Mouse (Mus musculus): Measurements from ENCODE around the gene Ano9. TPM values are rescaled to one million over a fixed set of nuclear protein-coding genes. Genes with fewer than 3 reads are reported as not detected.

Ano9 gene
- polyA plus RNA-seq, 2 experiments = 4.3 to 8.0 TPM

GRCm38 (mm10) chr7:141103161-141103560 is 14.4 kb downstream of the Ano9 start:
- WGBS = 65% methylated on average over 3 of the region's 3 CpGs
- TF ChIP-seq POLR2A (IDR thresholded peaks at IDR 0.05; ENCODE audit: borderline replicate concordance, extremely low read depth, insufficient read depth, insufficient read length) = no peak
- no peak for ATAC-seq (ENCODE audit: low FRiP score, low read depth)
- Histone ChIP-seq H3K36me3 (ENCODE audit: control insufficient read depth, insufficient read depth, low read length) (no peaks in the 10 kb centered on the region), H3K27me3 (ENCODE audit: control insufficient read depth, insufficient read depth, low read length) (peaks cover 31% of the 10 kb centered on the region; the same call in 1 of the 2 replicates), H3K4me1 (ENCODE audit: control insufficient read depth, insufficient read depth, low read length) (no peaks in the 10 kb centered on the region), H3K4me2 (replicated peaks; ENCODE audit: low read depth, low read length, severe bottlenecking) (no peak overlapping the region), H3K27ac (replicated peaks; ENCODE audit: low read depth, low read length) (no peak overlapping the region), H3K4me3 (replicated peaks; ENCODE audit: low read length) (no peak overlapping the region), H3K9me3 (ENCODE audit: control insufficient read depth, low read length) (no peaks in the 10 kb centered on the region), H3K9ac (ENCODE audit: low read depth, low read length, severe bottlenecking) (no peak overlapping the region)
- no peak for DNase-seq (ENCODE audit: low spot score)

- H3K4me3 ChIP-seq (replicated peaks; ENCODE audit: low read length) = peak within 1 kb of the TSS; percentile 38
- TF ChIP-seq POLR2A (IDR thresholded peaks at IDR 0.05; ENCODE audit: borderline replicate concordance, extremely low read depth, insufficient read depth, insufficient read length) = no peak
- no peak for DNase-seq (ENCODE audit: low spot score)
- H3K9me3 ChIP-seq (ENCODE audit: control insufficient read depth, low read length) = no peaks in the 10 kb centered on the region
- peak within 1 kb of the TSS; percentile 40 for H3K9ac ChIP-seq (ENCODE audit: low read depth, low read length, severe bottlenecking)
- no peaks in the 10 kb centered on the region for H3K4me1 ChIP-seq (ENCODE audit: control insufficient read depth, insufficient read depth, low read length)
- peaks cover 31% of the 10 kb centered on the region; the same call in 1 of the 2 replicates for H3K27me3 ChIP-seq (ENCODE audit: control insufficient read depth, insufficient read depth, low read length)
- WGBS = under 1% methylated on average over 55 of the region's 56 CpGs
- no peaks in the 10 kb centered on the region for H3K36me3 ChIP-seq (ENCODE audit: control insufficient read depth, insufficient read depth, low read length)
- no peak within 1 kb of the TSS for H3K27ac ChIP-seq (replicated peaks; ENCODE audit: low read depth, low read length)
- ATAC-seq (ENCODE audit: low FRiP score, low read depth) = no peak
- peak within 1 kb of the TSS; percentile 65 for H3K4me2 ChIP-seq (replicated peaks; ENCODE audit: low read depth, low read length, severe bottlenecking)
These were observed 17.5 kb downstream of the Ano9 start, which contains the start of gene Sigirr for GRCm38 (mm10) chr7:141099911-141100691. Sigirr (minus strand) TSS chr7:141100572.

- Histone ChIP-seq H3K4me2 (replicated peaks; ENCODE audit: low read depth, low read length, severe bottlenecking) (no peak overlapping the region), H3K27me3 (ENCODE audit: control insufficient read depth, insufficient read depth, low read length) (peaks cover 31% of the 10 kb centered on the region; the same call in 1 of the 2 replicates), H3K9me3 (ENCODE audit: control insufficient read depth, low read length) (no peaks in the 10 kb centered on the region), H3K9ac (ENCODE audit: low read depth, low read length, severe bottlenecking) (no peak overlapping the region), H3K4me3 (replicated peaks; ENCODE audit: low read length) (no peak overlapping the region), H3K36me3 (ENCODE audit: control insufficient read depth, insufficient read depth, low read length) (no peaks in the 10 kb centered on the region), H3K27ac (replicated peaks; ENCODE audit: low read depth, low read length) (no peak overlapping the region), H3K4me1 (ENCODE audit: control insufficient read depth, insufficient read depth, low read length) (no peaks in the 10 kb centered on the region)
- 79% methylated on average over 5 of the region's 5 CpGs for WGBS
- no peak for ATAC-seq (ENCODE audit: low FRiP score, low read depth)
- no peak for DNase-seq (ENCODE audit: low spot score)
- TF ChIP-seq POLR2A (IDR thresholded peaks at IDR 0.05; ENCODE audit: borderline replicate concordance, extremely low read depth, insufficient read depth, insufficient read length) = no peak
These were observed 20.4 kb downstream of the Ano9 start for GRCm38 (mm10) chr7:141097177-141097576.

- no peak overlapping the region for H3K4me2 ChIP-seq (replicated peaks; ENCODE audit: low read depth, low read length, severe bottlenecking)
- TF ChIP-seq POLR2A (IDR thresholded peaks at IDR 0.05; ENCODE audit: borderline replicate concordance, extremely low read depth, insufficient read depth, insufficient read length) = no peak
- H3K27me3 ChIP-seq (ENCODE audit: control insufficient read depth, insufficient read depth, low read length) = peaks cover 27% of the 10 kb centered on the region; the same call in 1 of the 2 replicates
- H3K9me3 ChIP-seq (ENCODE audit: control insufficient read depth, low read length) = no peaks in the 10 kb centered on the region
- ATAC-seq (ENCODE audit: low FRiP score, low read depth) = no peak
- H3K9ac ChIP-seq (ENCODE audit: low read depth, low read length, severe bottlenecking) = no peak overlapping the region
- 49% methylated on average over 6 of the region's 6 CpGs for WGBS
- no peak overlapping the region for H3K27ac ChIP-seq (replicated peaks; ENCODE audit: low read depth, low read length)
- no peak overlapping the region for H3K4me3 ChIP-seq (replicated peaks; ENCODE audit: low read length)
- no peaks in the 10 kb centered on the region for H3K36me3 ChIP-seq (ENCODE audit: control insufficient read depth, insufficient read depth, low read length)
- DNase-seq (ENCODE audit: low spot score) = no peak
- H3K4me1 ChIP-seq (ENCODE audit: control insufficient read depth, insufficient read depth, low read length) = no peaks in the 10 kb centered on the region
These were observed 21.0 kb downstream of the Ano9 start for GRCm38 (mm10) chr7:141096649-141097056.

GRCm38 (mm10) chr7:141096021-141096420 is 21.6 kb downstream of the Ano9 start:
- DNase-seq (ENCODE audit: low spot score) = no peak
- TF ChIP-seq POLR2A (IDR thresholded peaks at IDR 0.05; ENCODE audit: borderline replicate concordance, extremely low read depth, insufficient read depth, insufficient read length) = no peak
- H3K27me3 ChIP-seq (ENCODE audit: control insufficient read depth, insufficient read depth, low read length) = peaks cover 21% of the 10 kb centered on the region; the same call in 1 of the 2 replicates
- no peak overlapping the region for H3K27ac ChIP-seq (replicated peaks; ENCODE audit: low read depth, low read length)
- no peak overlapping the region for H3K9ac ChIP-seq (ENCODE audit: low read depth, low read length, severe bottlenecking)
- 73% methylated on average over 6 of the region's 6 CpGs for WGBS
- ATAC-seq (ENCODE audit: low FRiP score, low read depth) = no peak
- no peaks in the 10 kb centered on the region for H3K9me3 ChIP-seq (ENCODE audit: control insufficient read depth, low read length)
- H3K4me2 ChIP-seq (replicated peaks; ENCODE audit: low read depth, low read length, severe bottlenecking) = no peak overlapping the region
- no peaks in the 10 kb centered on the region for H3K4me1 ChIP-seq (ENCODE audit: control insufficient read depth, insufficient read depth, low read length)
- H3K4me3 ChIP-seq (replicated peaks; ENCODE audit: low read length) = no peak overlapping the region
- H3K36me3 ChIP-seq (ENCODE audit: control insufficient read depth, insufficient read depth, low read length) = no peaks in the 10 kb centered on the region

Data from limb, embryonic 14.5 days (tissue).